Mouse (Mus musculus): Measurements from ENCODE around the gene Hspb7.

Gene Hspb7

GRCm38 (mm10) chr4:141419398-141420191, 984 bp upstream of the Hspb7 start:
- DNase-seq (ENCODE audit: low spot score in 2 of 2), result no peak

- DNase-seq (ENCODE audit: low spot score in 2 of 2), result no peak
Observed at GRCm38 (mm10) chr4:141420886-141421285, 307 bp downstream of the Hspb7 start.

- no peak for DNase-seq (ENCODE audit: low spot score in 2 of 2)
Observed at GRCm38 (mm10) chr4:141421423-141421822, 844 bp downstream of the Hspb7 start.

- no peak for DNase-seq (ENCODE audit: low spot score in 2 of 2)
Observed at GRCm38 (mm10) chr4:141422841-141423240, 2.3 kb downstream of the Hspb7 start.

- no peak for DNase-seq (ENCODE audit: low spot score in 2 of 2)
Observed at GRCm38 (mm10) chr4:141423288-141423687, 2.7 kb downstream of the Hspb7 start.

- no peak for DNase-seq (ENCODE audit: low spot score in 2 of 2)
Observed at GRCm38 (mm10) chr4:141423691-141424431, 3.3 kb downstream of the Hspb7 start.

GRCm38 (mm10) chr4:141425484-141426479, 5.2 kb downstream of the Hspb7 start:
- DNase-seq (ENCODE audit: low spot score in 2 of 2), result no peak

- DNase-seq (ENCODE audit: low spot score in 2 of 2), result no peak
Observed at GRCm38 (mm10) chr4:141426796-141427745, 6.5 kb downstream of the Hspb7 start.

- DNase-seq (ENCODE audit: low spot score in 2 of 2), result no peak
Observed at GRCm38 (mm10) chr4:141427921-141428320, 7.3 kb downstream of the Hspb7 start.

GRCm38 (mm10) chr4:141429381-141429780, 8.8 kb downstream of the Hspb7 start:
- no peak for DNase-seq (ENCODE audit: low spot score in 2 of 2)

GRCm38 (mm10) chr4:141429847-141430246, 9.3 kb downstream of the Hspb7 start:
- no peak for DNase-seq (ENCODE audit: low spot score in 2 of 2)

- DNase-seq (ENCODE audit: low spot score in 2 of 2), result peak; percentile 47 to 68
Observed at GRCm38 (mm10) chr4:141430997-141431396, 10.4 kb downstream of the Hspb7 start.

- no peak for DNase-seq (ENCODE audit: low spot score in 2 of 2)
Observed at GRCm38 (mm10) chr4:141432666-141433065, 12.1 kb downstream of the Hspb7 start.

GRCm38 (mm10) chr4:141433191-141433590, 12.6 kb downstream of the Hspb7 start:
- no peak for DNase-seq (ENCODE audit: low spot score in 2 of 2)

- no peak for DNase-seq (ENCODE audit: low spot score in 2 of 2)
Observed at GRCm38 (mm10) chr4:141435974-141436373, 15.4 kb downstream of the Hspb7 start, which contains the start of gene Srarp. Srarp (minus strand) TSS chr4:141436105.

- no peak for DNase-seq (ENCODE audit: low spot score in 2 of 2)
Observed at GRCm38 (mm10) chr4:141439083-141439803, 18.7 kb downstream of the Hspb7 start.

GRCm38 (mm10) chr4:141440877-141441276, 20.3 kb downstream of the Hspb7 start:
- DNase-seq (ENCODE audit: low spot score in 2 of 2), result no peak

- no peak for DNase-seq (ENCODE audit: low spot score in 2 of 2)
Observed at GRCm38 (mm10) chr4:141443641-141444429, 23.3 kb downstream of the Hspb7 start.
